Comparison of ENCODE assay signal across 38 mouse cellular contexts in the genomic region with DNA sequence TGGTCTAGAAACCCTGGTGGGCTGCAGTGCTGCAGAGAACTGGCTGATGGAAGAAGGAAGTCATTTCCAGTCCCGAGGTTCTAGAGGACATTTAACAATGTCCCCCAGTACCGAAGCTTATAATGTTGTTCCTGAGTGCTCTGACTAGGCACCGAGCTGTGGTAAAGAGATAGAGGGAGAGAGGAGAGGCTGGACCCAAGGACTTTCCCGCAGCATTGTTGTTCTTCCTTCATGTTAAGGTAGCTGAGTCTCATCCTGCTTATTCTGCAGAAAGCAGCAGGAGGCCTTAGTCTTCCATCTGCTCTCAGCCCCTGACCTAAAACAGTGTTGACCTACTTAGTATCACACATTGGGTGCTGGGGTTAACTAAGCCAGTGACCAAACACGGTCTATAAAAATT. TPM values are rescaled to one million over a fixed set of nuclear protein-coding genes. Genes with fewer than 3 reads are reported as not detected.
DNase-seq lines count a peak whose midpoint lies in the region; ATAC-seq and TF ChIP-seq lines count a peak whose summit lies in the region.
"Had no signal": no experiment of that assay in that cellular context is flagged by ENCODE, and none has a peak within 500 bp of the region (broad histone marks: within the 10 kb centered on the region; RNA-seq: fewer than 3 reads in every experiment).

No protein-coding gene starts in this region.

- H3K27me3 ChIP-seq in cerebellum, adult 2 months (ENCODE audit: control insufficient read depth, insufficient read depth, low read length): no peaks in the 10 kb centered on the region
- H3K27me3 ChIP-seq: forebrain, embryonic 12.5 days; heart, embryonic 13.5 days; midbrain, embryonic 15.5 days; neural tube, embryonic 15.5 days had no signal

- H3K4me3 ChIP-seq in cerebellum, adult 2 months (replicated peaks; ENCODE audit: insufficient read depth, low read depth, low read length): no peak overlapping the region
- H3K4me3 ChIP-seq: forebrain, embryonic 12.5 days; heart, adult 2 months; heart, embryonic 13.5 days; midbrain, embryonic 10.5 days; midbrain, embryonic 15.5 days; neural tube, embryonic 15.5 days had no signal

- H3K27ac ChIP-seq in cerebellum, adult 2 months (ENCODE audit: insufficient read depth, low read length): peak overlapping the region; percentile 94
- H3K27ac ChIP-seq: forebrain, embryonic 12.5 days; heart, adult 2 months; hindbrain, embryonic 14.5 days; liver, embryonic 14.5 days; macrophage; midbrain, embryonic 10.5 days; midbrain, embryonic 15.5 days; neural tube, embryonic 15.5 days; stomach, postnatal 0 days had no signal

- peak; percentile 80 for ATAC-seq in cerebellum, adult (ENCODE audit: insufficient number of reproducible peaks, low FRiP score, low TSS enrichment)
- ATAC-seq: forebrain, postnatal 0 days; intestine, postnatal 0 days; midbrain, embryonic 15.5 days had no signal

- WGBS in cerebellum, adult 2 months: 14% methylated on average over 5 of the region's 5 CpGs

- peaks cover 20% of the 10 kb centered on the region for H3K4me1 ChIP-seq in cerebellum, adult 2 months (ENCODE audit: control insufficient read depth, insufficient read depth, low read length)
- H3K4me1 ChIP-seq: forebrain, embryonic 12.5 days; midbrain, embryonic 10.5 days; midbrain, embryonic 15.5 days; neural tube, embryonic 15.5 days had no signal

- no peak for DNase-seq in cerebellum, postnatal 4 days (ENCODE audit: low spot score in 2 of 2)
- peak; percentile 80 to 89 for DNase-seq in cerebellum, adult 2 months
- peak; percentile 70 to 83 for DNase-seq in cerebellum, postnatal 14 days
- no peak for DNase-seq in frontal cortex, postnatal 10 days (ENCODE audit: low spot score in 2 of 2)
- DNase-seq in urinary bladder, postnatal 14 days (ENCODE audit: low spot score): no peak
- no peak for DNase-seq in left cerebral cortex, adult 18-20 months (ENCODE audit: low spot score in 2 of 2)
- DNase-seq: adrenal gland, postnatal 10 days; forebrain, postnatal 0 days; gastrocnemius, postnatal 36 days; heart, adult 2 months; heart, postnatal 10 days; kidney, adult 9 months; kidney, postnatal 10 days; layer of hippocampus, postnatal 36 days; liver; lung, adult 2 months; lung, postnatal 10 days; right cerebral cortex, postnatal 4 days; thymus, adult 18-20 months; thymus, postnatal 25 days had no signal

- TF ChIP-seq POLR2A in cerebellum, adult 2 months (IDR thresholded peaks at IDR 0.05; ENCODE audit: borderline replicate concordance, insufficient read depth, low read length): peak; percentile 34; the same call in 1 of the 2 replicates

- no peak for TF ChIP-seq CTCF in cerebellum, adult 2 months (IDR thresholded peaks at IDR 0.05; ENCODE audit: borderline replicate concordance, insufficient read depth, low read depth, low read length)

RNA-seq across cellular contexts. Expression of a gene that starts 18.0 kb away (rescaled TPM):
- not detected in 2 replicates for polyA plus RNA-seq in cerebellum, adult 2 months (2012; rRNA removed)
- not detected for total RNA-seq in left cerebral cortex, adult 18-20 months (2021)
- total RNA-seq: adrenal gland, postnatal 10 days; forebrain, postnatal 0 days; gastrocnemius, postnatal 36 days; heart, adult 2 months; heart, postnatal 10 days; hematopoietic stem cell, adult 5-6 weeks; layer of hippocampus, postnatal 36 days; left cerebral cortex, postnatal 14 days had no signal
- polyA plus RNA-seq: C2C12; cortical plate, adult 2 months; forebrain, postnatal 0 days; G1E; heart, adult 2 months; heart, embryonic 13.5 days; hindbrain, embryonic 14.5 days; intestine, postnatal 0 days; large intestine, adult 2 months; liver, embryonic 14.5 days; macrophage; spleen, adult 2 months had no signal

RNA-seq across cellular contexts. Expression of a gene that starts 23.5 kb away (rescaled TPM):
- 3.4 and 4.2 TPM in 2 replicates for polyA plus RNA-seq in cerebellum, adult 2 months (2012; rRNA removed)
- total RNA-seq in left cerebral cortex, adult 18-20 months (2021): 1 to 10 TPM; 2.4 to 2.9 TPM
- polyA plus RNA-seq: C2C12, G1E had no signal

RNA-seq across cellular contexts. Expression of a gene that starts 33.8 kb away (rescaled TPM):
- 3.7 and 4.1 TPM in 2 replicates for polyA plus RNA-seq in cerebellum, adult 2 months (2012; rRNA removed)
- total RNA-seq in left cerebral cortex, adult 18-20 months (2021): 1 to 10 TPM; 7.6 to 8.2 TPM
- polyA plus RNA-seq: C2C12, G1E had no signal

Comparison
In these comparisons a context has a peak if more than half of its experiments do, and no peak if none do; other contexts are left out.
1. DNase-seq: peak in cerebellum, adult 2 months (2 of 2) and cerebellum, postnatal 14 days (2 of 2); none in cerebellum, postnatal 4 days (0 of 2), frontal cortex, postnatal 10 days (0 of 2), urinary bladder, postnatal 14 days (single experiment) and left cerebral cortex, adult 18-20 months (0 of 2).